Mouse (Mus musculus) brain, embryonic 14.5 days (tissue): Measurements from ENCODE around the gene Gls.

Experiments
- CTCF ChIP-seq: fragments of 200-500 bp; IDR thresholded peaks from 2 replicates; pipeline ENCODE4 v1.5.1; 2012; ENCODE audit warnings: inconsistent platforms, mild to moderate bottlenecking, moderate library complexity, borderline replicate concordance; ENCODE audit not compliant: insufficient read depth, insufficient read length; ENCODE audit errors: extremely low read depth
- POLR2A ChIP-seq: fragments of 200-500 bp; IDR thresholded peaks from 2 replicates; pipeline ENCODE4 v1.6.1; 2012; ENCODE audit warnings: mild to moderate bottlenecking, inconsistent platforms, borderline replicate concordance; ENCODE audit not compliant: poor library complexity, insufficient read depth, insufficient read length, severe bottlenecking; ENCODE audit errors: extremely low read depth

DNA sequence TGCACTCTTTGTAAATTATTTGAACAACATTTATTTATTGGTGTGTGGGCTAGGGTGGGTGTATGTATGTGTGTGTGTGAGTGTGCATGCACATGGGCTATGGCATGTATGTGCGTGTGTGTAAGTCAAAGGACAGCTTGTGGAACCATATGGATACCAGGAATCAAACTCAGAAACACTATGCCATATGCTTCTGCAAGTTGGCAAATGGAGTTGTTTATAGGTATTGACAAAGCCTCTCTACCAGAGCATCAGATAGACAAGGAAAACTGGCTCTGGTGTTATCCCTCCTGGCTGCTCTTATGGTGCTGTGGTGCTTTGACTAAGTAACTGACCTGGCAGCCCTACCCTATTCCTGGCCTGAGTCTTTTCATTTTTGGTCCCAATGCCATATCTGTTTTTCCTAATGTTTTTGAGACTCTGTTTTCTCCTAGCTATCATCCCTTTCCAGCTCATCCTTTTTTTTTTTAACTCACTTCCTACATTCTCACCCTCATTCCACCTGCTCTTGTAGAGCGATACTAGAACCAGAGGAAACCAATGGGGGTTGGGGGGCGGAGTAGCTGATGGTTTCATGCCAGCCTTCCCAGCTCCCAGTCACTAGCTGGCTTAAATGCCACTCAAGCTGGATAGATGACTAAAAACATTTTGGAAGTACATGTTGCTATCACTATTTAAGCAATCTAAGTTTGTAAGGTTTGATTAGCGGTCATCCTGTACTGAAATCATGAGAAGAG, 27.5 kb upstream of the Gls start:
- TF ChIP-seq CTCF (no peak), POLR2A (no peak)
